Mouse (Mus musculus) spleen, adult 2 months (tissue): ENCODE data around the gene Scaf1. TPM values are rescaled to one million over a fixed set of nuclear protein-coding genes. Genes with fewer than 3 reads are reported as not detected.

Experiments used
- DNase-seq, 2 experiments: peaks; one replicate each; pipeline versions ENCODE4 v3.0.0 to v3.0.0-alpha.2; 2012 to 2021; ENCODE audit warnings: low spot score in 2 of 2, low read depth in 1 of 2
- H3K27ac ChIP-seq: fragments of 200-500 bp; 2 replicates; pipeline ENCODE4 v1.5.1; 2012; ENCODE audit warnings: low read length, inconsistent platforms; ENCODE audit not compliant: insufficient read depth
- H3K27me3 ChIP-seq: fragments of 200-500 bp; 2 replicates; pipeline ENCODE4 v1.6.1; 2012; ENCODE audit warnings: mild to moderate bottlenecking, moderate library complexity, low read length, inconsistent platforms; ENCODE audit not compliant: control insufficient read depth, insufficient read depth
- H3K36me3 ChIP-seq: fragments of 200-500 bp; 2 replicates; pipeline ENCODE4 v1.6.1; 2012; ENCODE audit warnings: mild to moderate bottlenecking, low read length, inconsistent platforms; ENCODE audit not compliant: control insufficient read depth, insufficient read depth
- H3K4me1 ChIP-seq: fragments of 200-500 bp; 2 replicates; pipeline ENCODE4 v1.6.1; 2011; ENCODE audit warnings: inconsistent platforms; ENCODE audit not compliant: control insufficient read depth, insufficient read depth, insufficient read length
- H3K4me3 ChIP-seq: fragments of 200-500 bp; 2 replicates; pipeline ENCODE4 v1.5.1; 2011; ENCODE audit warnings: mild to moderate bottlenecking, inconsistent platforms; ENCODE audit not compliant: insufficient read depth, insufficient read length; ENCODE audit errors: extremely low read depth
- CTCF ChIP-seq: fragments of 200-500 bp; IDR thresholded peaks from 2 replicates; pipeline ENCODE4 v1.5.1; 2011; ENCODE audit warnings: mild to moderate bottlenecking, inconsistent platforms; ENCODE audit not compliant: insufficient read depth, insufficient read length, insufficient replicate concordance; ENCODE audit errors: extremely low read depth
- POLR2A ChIP-seq: fragments of 200-500 bp; IDR thresholded peaks from 2 replicates; pipeline ENCODE4 v1.6.1; 2011; ENCODE audit warnings: low read depth, low read length, inconsistent platforms
- WGBS: fragments of 180-500 bp; shearing (Covaris S2); methylation state at CpG from one replicate; pipeline ENCODE4 v1.1.7; 2018; 5-methylcytosine and 5-hydroxymethylcytosine counted together
- polyA plus RNA-seq: library from polyadenylated mRNA; depleted of rRNA; stranded (reverse); fragments of >200 nt; gene quantifications from 2 replicates; pipeline ENCODE4 v1.2.3, GENCODE M21; 2012

Scaf1 gene
- polyA plus RNA-seq, 1 experiment: 59.0 TPM

DNA sequence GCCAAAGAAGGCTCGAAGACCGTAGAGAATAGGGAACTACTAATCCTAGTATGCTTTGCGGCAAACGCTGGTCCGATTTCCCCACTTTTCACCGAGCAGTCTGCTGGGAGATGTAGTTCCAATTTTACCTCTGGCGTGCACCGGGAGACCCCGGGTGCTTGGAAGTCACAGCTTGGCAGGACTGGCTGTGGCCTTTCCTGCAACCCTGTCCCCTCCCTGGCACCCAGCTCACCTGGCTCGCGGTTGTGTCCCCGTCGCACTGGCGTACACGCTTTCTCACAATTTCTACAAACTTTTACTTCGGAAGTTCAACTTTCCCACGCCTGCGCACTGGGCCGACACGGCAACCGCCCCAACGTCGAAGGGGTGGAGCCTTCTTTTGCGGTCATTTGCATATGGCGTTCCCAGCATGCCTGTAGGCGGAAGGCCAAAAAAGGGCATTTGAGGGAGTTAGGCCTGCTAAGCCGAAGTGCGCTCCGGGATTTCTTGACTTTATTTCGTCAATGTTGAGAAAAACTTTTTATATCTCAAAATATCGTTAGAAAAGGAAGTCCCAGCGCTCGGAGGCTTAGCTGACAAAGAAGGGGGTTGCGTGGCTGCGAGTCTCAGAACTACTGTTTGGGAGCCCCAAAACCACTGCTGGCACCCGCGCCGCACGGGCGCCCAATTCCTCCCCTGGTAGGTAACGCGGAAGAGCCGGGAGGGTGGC, 18.8 kb downstream of the Scaf1 start, which contains the start of gene Irf3:
Gene Irf3, plus strand, starts transcription at position 418 of the 709 bp plus-strand sequence.
- DNase-seq: peak; percentile 96 to 97
- peaks cover 30% of the 10 kb centered on the region for H3K36me3 ChIP-seq
- TF ChIP-seq CTCF (no peak), POLR2A (peak; percentile 91)
- WGBS: under 1% methylated on average over 43 of the region's 43 CpGs
- no peaks in the 10 kb centered on the region for H3K27me3 ChIP-seq
- peak within 1 kb of the TSS; percentile 92 for H3K4me3 ChIP-seq
- H3K4me1 ChIP-seq: peaks cover 17% of the 10 kb centered on the region; the same call in 1 of the 2 replicates
- H3K27ac ChIP-seq: peak within 1 kb of the TSS; percentile 90

DNA sequence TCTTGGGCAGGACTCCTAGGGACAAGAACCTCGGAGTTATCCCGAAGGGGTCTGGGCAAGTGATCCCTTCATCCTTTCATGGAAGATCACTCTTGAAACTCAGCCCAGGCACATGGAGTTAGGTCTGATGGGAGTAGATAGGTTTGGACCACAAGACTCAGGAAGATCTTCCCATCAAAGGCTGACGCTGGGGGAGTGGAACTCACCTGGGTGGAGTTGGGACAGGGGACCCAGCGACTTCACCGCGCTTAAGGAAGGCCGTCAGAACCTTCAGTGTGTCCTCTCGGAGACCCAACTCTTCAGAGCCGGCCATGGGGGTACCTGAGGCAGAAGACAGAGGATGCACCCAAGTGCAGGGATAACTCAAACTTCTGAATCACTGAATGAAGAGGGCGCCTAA, 19.5 kb downstream of the Scaf1 start:
- DNase-seq: no peak
- Histone ChIP-seq H3K27ac (peak overlapping the region; percentile 5; the same call in 1 of the 2 replicates), H3K4me3 (peak overlapping the region; percentile 92), H3K36me3 (peaks cover 28% of the 10 kb centered on the region), H3K4me1 (peaks cover 17% of the 10 kb centered on the region; the same call in 1 of the 2 replicates), H3K27me3 (no peaks in the 10 kb centered on the region)
- TF ChIP-seq POLR2A (no peak), CTCF (no peak)
- WGBS: 9% methylated on average over 10 of the region's 10 CpGs

- Histone ChIP-seq H3K4me3 (peak overlapping the region; percentile 70), H3K4me1 (peaks cover 2% of the 10 kb centered on the region; the same call in 1 of the 2 replicates), H3K27ac (peak overlapping the region; percentile 81), H3K27me3 (no peaks in the 10 kb centered on the region), H3K36me3 (peaks cover 6% of the 10 kb centered on the region)
- no peak for TF ChIP-seq CTCF
- TF ChIP-seq POLR2A: no peak; the same call in 1 of the 2 replicates
- WGBS: 1% methylated on average over 29 of the region's 29 CpGs
- no peak for DNase-seq
Observed at GRCm38 (mm10) chr7:44986879-44987718, 29.1 kb downstream of the Scaf1 start.

DNA sequence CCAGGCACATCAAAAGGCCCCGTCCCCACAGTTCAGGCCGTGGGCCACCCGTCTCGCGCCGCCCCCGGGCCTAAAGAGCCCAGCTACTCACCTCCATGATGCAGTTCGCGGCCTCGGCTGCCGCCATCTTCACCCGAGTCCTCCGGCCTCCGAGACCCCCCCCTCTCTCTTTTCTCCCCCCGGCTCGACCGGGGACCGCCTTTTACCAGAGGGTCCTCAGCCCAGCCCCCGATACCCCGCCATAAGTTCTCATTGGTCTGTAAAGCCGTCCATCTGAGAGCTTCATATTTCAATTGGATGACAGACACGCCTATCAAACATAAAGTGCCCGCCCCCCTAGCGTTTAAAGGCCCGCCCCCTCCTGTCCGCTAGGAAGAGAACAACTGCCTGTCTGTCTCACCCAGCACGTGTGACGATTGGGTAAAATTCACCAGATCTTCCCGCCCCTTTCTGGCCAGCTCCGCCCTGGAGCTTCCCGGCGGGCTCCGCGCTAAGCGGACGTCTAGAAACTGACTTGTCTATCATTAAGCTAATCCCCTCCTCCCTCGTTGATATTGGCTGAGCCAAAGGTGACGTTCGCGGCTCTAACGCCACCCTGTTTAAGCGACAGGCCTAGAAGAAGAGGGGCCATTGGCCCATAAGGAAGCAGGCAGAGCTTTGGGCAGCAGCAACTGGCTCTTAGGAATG, 29.8 kb downstream of the Scaf1 start, which contains the start of gene Prmt1:
Gene Prmt1, minus strand, starts transcription at position 377 of the 687 bp plus-strand sequence.
- no peak for TF ChIP-seq CTCF
- peak; percentile 69 for TF ChIP-seq POLR2A

DNA sequence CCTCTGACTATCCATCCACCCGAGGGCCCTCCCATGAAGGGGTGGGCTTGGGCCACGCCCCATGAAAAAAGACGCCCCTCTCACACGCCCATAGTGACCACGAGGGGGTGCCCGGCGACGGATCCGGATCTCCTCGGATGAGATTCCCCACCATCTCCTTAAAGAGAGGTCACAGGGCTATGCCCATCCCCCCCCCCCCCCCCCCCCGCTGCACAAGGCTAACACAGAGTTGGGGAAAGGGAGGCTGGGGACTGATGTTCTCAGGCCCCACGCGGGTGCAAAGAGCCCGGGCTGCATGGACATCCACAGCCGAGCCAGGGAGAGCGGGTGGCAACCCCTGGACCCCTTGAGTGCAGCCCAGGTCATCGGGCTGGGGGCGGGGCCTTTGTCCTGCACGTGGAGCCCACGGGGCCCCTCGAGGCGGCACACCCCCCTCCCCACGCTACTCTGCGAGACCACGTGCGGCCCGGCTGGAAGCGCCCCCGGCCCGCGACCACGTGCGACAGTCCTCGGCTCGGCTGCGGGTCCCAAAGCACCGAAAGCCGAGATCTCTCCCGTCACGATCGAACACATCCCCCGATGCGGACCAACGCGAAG, 30.5 kb downstream of the Scaf1 start:
- peak overlapping the region; percentile 69 for H3K4me3 ChIP-seq
- 1% methylated on average over 45 of the region's 45 CpGs for WGBS
- H3K4me1 ChIP-seq: peaks cover 2% of the 10 kb centered on the region; the same call in 1 of the 2 replicates
- peak overlapping the region; percentile 83 for H3K27ac ChIP-seq
- DNase-seq: peak; percentile 17 to 48
- no peaks in the 10 kb centered on the region for H3K27me3 ChIP-seq
- TF ChIP-seq CTCF: 0 out of 2 replicates have a peak, but pooled peaks have one; percentile 5
- TF ChIP-seq POLR2A: no peak
- peaks cover 13% of the 10 kb centered on the region for H3K36me3 ChIP-seq

More for the DNA sequence above, 29.8 kb downstream of the Scaf1 start, which contains the start of gene Prmt1:
- H3K36me3 ChIP-seq: peaks cover 8% of the 10 kb centered on the region
- H3K4me1 ChIP-seq: peaks cover 2% of the 10 kb centered on the region; the same call in 1 of the 2 replicates
- under 1% methylated on average over 42 of the region's 42 CpGs for WGBS
- H3K27me3 ChIP-seq: no peaks in the 10 kb centered on the region
- peak within 1 kb of the TSS; percentile 70 for H3K4me3 ChIP-seq
- peak; percentile 93 to 99 for DNase-seq
- peak within 1 kb of the TSS; percentile 83 for H3K27ac ChIP-seq

- WGBS: 58% methylated on average over 3 of the region's 3 CpGs
- H3K4me3 ChIP-seq: no peak overlapping the region
- no peak overlapping the region for H3K27ac ChIP-seq
Observed at GRCm38 (mm10) chr7:44984833-44985164, 31.4 kb downstream of the Scaf1 start.

More at GRCm38 (mm10) chr7:44984833-44985164, 31.4 kb downstream of the Scaf1 start:
- no peak for TF ChIP-seq POLR2A
- no peak for TF ChIP-seq CTCF
- Histone ChIP-seq H3K4me1 (peaks cover 2% of the 10 kb centered on the region; the same call in 1 of the 2 replicates), H3K27me3 (no peaks in the 10 kb centered on the region), H3K36me3 (peaks cover 17% of the 10 kb centered on the region)
- no peak for DNase-seq
